Mouse (Mus musculus) cerebellum, adult 2 months (tissue): ENCODE measurements around the gene Zfp202.
"Not testable (repeated sequence)": the region's sequence is repeated elsewhere in the genome, so short reads cannot be mapped to it uniquely, and the experiment has no call there.

Experiments
- CTCF ChIP-seq: fragments of 200-500 bp; IDR thresholded peaks from 2 replicates; pipeline ENCODE4 v1.5.1; 2011; ENCODE audit warnings: low read depth, mild to moderate bottlenecking, control low read depth, low read length, moderate library complexity, borderline replicate concordance; ENCODE audit not compliant: insufficient read depth
- POLR2A ChIP-seq: fragments of 200-500 bp; IDR thresholded peaks from 2 replicates; pipeline ENCODE4 v1.6.1; 2011; ENCODE audit warnings: low read length, control low read depth, borderline replicate concordance; ENCODE audit not compliant: insufficient read depth

DNA sequence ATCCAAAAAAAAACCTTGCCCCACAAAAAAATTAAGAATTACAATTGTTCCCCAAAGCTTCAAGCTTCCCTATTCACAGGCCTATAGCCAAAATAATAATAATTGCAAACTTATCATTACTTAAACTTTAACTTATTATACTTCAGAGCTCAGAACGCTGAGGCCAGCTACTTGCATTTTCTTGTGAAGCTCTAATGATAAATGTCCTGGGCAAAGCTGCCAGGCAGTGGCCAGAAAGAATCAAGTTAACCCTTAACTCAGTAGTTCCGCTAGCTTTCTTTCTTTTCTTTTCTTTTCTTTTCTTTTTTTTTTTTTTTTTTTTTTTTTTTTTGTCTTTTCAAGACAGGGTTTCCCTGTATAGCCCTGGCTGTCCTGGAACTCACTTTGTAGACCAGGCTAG lies 7.0 kb upstream of the Zfp202 start:
- TF ChIP-seq POLR2A, CTCF: not testable (repeated sequence)
